Mouse (Mus musculus) cerebellum, postnatal 25 days (tissue): ENCODE results near the gene Unc79.
A peak's percentile ranks its signal among the peaks of the same experiment; 100 is the strongest.

ENCODE experiments used
- DNase-seq, 2 experiments: peaks; one replicate each; pipeline ENCODE4 v3.0.0; 2021; ENCODE audit warnings: mixed read lengths in 2 of 2

Unc79 gene

GRCm38 (mm10) chr12:102948778-102949394 is at the start of gene Unc79:
Gene Unc79, plus strand, starts transcription at chr12:102948859.
- DNase-seq = peak; percentile 86 to 87

- DNase-seq = no peak
Measured at GRCm38 (mm10) chr12:102899091-102899490, 49.6 kb upstream of the Unc79 start, which contains the start of gene Cox8c. Gene Cox8c, plus strand, starts transcription at chr12:102899316.

- DNase-seq = peak; percentile 86
Measured at GRCm38 (mm10) chr12:102908191-102908590, 40.5 kb upstream of the Unc79 start.

- no peak for DNase-seq
Measured at GRCm38 (mm10) chr12:102916073-102916472, 32.6 kb upstream of the Unc79 start.

GRCm38 (mm10) chr12:102929764-102930163 is 18.9 kb upstream of the Unc79 start:
- no peak for DNase-seq

GRCm38 (mm10) chr12:102930335-102930734 is 18.3 kb upstream of the Unc79 start:
- no peak for DNase-seq

GRCm38 (mm10) chr12:102930789-102931188 is 17.9 kb upstream of the Unc79 start:
- no peak for DNase-seq

- no peak for DNase-seq
Measured at GRCm38 (mm10) chr12:102935892-102936291, 12.8 kb upstream of the Unc79 start.

GRCm38 (mm10) chr12:102945571-102945970 is 3.1 kb upstream of the Unc79 start:
- DNase-seq = no peak

GRCm38 (mm10) chr12:102947826-102948225 is 833 bp upstream of the Unc79 start:
- no peak for DNase-seq

GRCm38 (mm10) chr12:102949395-102950208 is 943 bp downstream of the Unc79 start:
- peak; percentile 79 to 86 for DNase-seq

GRCm38 (mm10) chr12:102960051-102960775 is 11.6 kb downstream of the Unc79 start:
- no peak for DNase-seq

- DNase-seq = no peak
Measured at GRCm38 (mm10) chr12:102961066-102961465, 12.4 kb downstream of the Unc79 start.

- no peak for DNase-seq
Measured at GRCm38 (mm10) chr12:102964486-102964885, 15.8 kb downstream of the Unc79 start.

- no peak for DNase-seq
Measured at GRCm38 (mm10) chr12:102980584-102980983, 31.9 kb downstream of the Unc79 start.

- DNase-seq = no peak
Measured at GRCm38 (mm10) chr12:102981543-102981942, 32.9 kb downstream of the Unc79 start.

GRCm38 (mm10) chr12:102985401-102985800 is 36.7 kb downstream of the Unc79 start:
- DNase-seq = peak in 1 of 2 experiments; percentile 40

GRCm38 (mm10) chr12:102987736-102988135 is 39.1 kb downstream of the Unc79 start:
- DNase-seq = peak; percentile 30 to 62

- peak in 1 of 2 experiments; percentile 40 for DNase-seq
Measured at GRCm38 (mm10) chr12:103008491-103008890, 59.8 kb downstream of the Unc79 start.

- peak in 1 of 2 experiments; percentile 41 for DNase-seq
Measured at GRCm38 (mm10) chr12:103018161-103018560, 69.5 kb downstream of the Unc79 start.

- no peak for DNase-seq
Measured at GRCm38 (mm10) chr12:103036692-103037091, 88.0 kb downstream of the Unc79 start.

GRCm38 (mm10) chr12:103039332-103039731 is 90.7 kb downstream of the Unc79 start:
- DNase-seq = no peak

- peak in 1 of 2 experiments; percentile 17 for DNase-seq
Measured at GRCm38 (mm10) chr12:103040136-103040535, 91.5 kb downstream of the Unc79 start.
